Mouse (Mus musculus): ENCODE measurements around the gene Trim14.

Gene Trim14

DNA sequence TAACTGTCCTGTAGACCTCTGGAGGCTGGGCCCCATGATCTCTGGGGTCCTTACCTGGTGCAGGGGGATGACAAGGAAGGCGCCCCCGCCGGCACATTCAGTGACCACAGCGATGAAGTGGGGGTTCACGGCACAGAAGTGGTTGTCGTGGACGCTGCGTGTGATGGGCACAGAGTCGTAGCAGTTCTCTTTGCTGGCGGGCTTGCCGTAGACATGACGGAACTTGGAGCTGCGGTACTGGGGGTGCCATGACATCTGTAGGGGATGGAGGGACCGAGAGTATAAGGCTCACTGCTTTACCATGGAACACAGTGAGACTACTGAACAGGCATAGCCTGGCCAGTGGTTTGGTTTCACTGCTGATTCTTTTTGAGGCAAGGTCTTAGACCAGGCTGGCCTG, 26.9 kb upstream of the Trim14 start:
- in situ Hi-C loops (cut with MseI, MboI): no loop called here

GRCm38 (mm10) chr4:46562037-46562436, 26.1 kb upstream of the Trim14 start:
- in situ Hi-C loops (cut with MseI, MboI): no loop called here

DNA sequence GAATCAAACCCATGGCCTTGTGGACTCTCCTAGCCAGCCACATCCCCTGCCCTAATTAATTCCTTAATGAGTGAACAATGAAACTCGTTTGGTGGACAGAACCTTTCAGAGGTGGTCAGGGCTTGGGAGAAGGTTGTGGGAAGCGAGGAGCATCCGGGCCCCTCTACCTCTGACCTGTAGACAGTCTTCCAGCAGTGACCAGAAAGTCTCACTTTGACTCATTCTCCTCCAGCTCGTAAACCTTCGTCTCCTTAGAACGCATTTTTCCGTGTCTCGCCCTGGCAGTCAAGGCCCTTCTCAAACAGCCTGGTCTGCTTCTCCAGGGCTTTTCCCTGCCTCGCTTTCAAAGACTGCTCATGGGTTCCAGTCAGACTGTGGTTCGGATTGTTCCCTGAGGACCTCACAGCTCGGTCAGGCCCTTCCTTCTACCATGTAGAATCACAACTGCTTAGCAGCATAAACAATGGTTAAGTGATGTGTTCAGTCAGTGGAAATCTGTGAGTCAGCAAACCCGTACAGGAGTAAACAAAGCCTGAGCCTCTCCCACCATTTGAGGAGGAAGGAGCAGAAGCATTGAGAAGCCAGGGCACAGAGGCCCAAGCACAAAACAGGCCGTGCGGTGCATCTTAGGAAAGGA, 24.2 kb upstream of the Trim14 start:
- in situ Hi-C loops (cut with MseI, MboI): no loop called here

DNA sequence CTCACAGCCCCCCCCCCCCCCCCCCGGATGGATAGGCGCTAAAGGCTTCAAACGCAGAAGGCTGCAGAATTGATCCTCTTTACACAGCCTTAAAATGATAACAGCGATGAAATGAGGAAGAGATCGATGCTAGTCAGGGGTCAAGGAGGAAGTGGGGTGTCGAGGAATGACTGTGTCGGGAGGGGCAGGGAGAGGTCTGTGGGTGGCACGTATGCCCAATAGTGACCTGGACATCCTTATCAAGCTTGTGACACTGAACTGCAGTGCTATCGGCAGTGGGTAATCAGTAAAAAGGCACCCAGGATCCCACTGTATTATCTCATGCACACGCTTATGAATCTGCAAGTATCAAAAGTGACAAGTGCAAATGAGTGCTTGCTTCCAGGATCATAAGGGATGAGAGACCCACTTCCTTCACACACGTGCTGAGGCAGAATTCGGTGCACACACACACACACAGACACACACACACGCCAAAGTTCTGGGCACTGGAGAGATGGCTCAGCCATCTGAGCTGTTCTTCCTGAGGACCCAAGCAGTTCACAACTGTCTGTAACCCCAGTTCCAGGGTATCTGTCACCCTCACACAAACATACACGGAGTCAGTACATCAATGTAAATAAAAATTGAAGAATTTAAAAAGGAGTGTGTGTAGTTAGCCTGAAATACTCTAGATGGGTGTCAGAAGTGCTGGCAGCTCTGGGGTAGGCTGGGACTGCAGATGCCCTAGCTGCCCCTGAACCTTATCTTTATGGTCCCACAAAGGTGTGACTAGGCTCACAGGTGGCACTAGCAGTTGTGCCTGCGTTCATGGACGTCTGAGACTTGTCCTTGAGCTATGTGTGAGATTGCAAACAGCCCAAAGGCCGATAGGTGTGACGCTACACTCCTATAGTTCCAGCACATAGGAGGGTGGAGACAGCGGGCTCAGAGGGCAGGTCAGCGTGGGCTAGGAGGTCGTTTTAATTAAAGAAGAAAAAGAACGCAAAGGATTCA, 23.0 kb upstream of the Trim14 start:
- in situ Hi-C loops (cut with MseI, MboI): no loop called here

DNA sequence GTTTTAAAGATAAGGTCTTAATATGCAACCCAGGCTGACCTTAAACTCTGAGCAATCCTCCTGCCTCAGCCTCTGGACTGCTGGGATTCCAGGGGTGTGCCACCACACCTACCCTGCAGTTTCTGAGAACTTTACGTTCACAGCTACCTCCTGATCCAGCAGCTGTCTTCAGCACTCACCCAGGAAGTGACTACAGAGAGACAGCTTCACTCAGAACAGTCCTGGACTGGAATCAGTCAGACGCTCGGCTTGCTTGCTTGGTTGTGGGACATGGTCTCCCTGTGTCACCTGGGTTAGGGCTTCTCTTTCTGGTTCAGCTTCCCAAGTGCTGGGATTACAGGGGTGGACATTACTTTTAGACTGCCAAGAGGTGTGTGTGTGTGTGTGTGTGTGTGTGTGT, 21.0 kb upstream of the Trim14 start:
- in situ Hi-C loops (cut with MseI, MboI): no loop called here

GRCm38 (mm10) chr4:46555762-46556161, 19.8 kb upstream of the Trim14 start:
- in situ Hi-C loops (cut with MseI, MboI): no loop called here

DNA sequence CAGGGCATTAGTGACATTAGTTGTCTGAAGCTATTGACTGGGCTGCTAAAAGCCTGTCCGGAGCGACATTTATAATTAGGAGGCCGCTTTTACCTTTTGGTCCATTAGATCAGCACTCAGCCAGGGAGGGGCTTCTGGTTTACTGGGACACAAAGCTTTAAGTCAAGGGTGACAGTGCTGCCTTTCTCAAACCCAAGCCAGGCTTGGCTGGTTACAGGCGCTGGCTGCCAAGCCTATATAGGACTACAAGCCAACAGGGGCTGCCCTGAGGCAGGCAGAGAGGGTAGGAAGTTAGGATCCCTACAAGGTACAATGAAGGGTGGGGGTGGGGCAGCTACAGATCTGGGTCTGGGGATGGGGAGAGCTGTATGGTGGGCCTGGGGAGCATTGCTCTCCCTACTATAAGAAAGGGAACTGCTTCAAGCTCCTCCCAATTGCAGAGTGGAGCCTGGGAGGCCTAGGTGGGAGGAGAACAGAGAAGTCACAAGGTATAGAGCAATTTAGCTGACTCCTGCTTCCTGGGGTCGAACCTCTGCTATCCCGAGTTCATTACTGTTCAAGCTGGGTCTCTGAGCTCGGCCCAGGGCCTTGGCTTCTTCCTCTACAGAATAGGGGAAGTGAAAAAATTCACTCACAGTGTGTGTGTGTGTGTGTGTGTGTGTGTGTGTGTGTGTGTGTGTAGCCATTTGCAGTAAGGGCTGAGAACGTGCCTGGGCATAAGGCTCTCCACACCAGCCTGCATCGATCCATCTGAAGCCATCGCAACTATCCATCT, 18.5 kb upstream of the Trim14 start:
- in situ Hi-C loops (cut with MseI, MboI): no loop called here

GRCm38 (mm10) chr4:46553864-46554263, 17.9 kb upstream of the Trim14 start:
- in situ Hi-C loops (cut with MseI, MboI): no loop called here

DNA sequence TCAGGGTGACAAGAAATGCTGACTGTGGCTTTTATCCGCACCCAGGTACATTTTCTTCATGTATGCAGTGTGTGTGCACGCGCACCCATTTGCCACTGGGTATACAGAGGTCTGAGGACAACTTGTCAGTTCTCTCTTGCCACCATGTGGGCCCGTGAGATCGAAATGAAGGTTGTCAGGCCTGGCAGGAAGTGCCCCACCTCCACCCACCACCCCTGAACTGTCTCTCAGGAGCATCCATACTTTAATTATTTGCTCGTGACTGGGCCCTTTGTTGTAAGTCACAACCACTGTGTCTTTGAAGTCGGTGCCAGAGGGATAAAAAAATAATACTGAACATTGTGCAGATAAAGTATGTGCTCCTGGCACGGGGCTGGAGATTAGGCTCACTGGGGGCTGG, 14.5 kb upstream of the Trim14 start:
- in situ Hi-C loops (cut with MseI, MboI): no loop called here

DNA sequence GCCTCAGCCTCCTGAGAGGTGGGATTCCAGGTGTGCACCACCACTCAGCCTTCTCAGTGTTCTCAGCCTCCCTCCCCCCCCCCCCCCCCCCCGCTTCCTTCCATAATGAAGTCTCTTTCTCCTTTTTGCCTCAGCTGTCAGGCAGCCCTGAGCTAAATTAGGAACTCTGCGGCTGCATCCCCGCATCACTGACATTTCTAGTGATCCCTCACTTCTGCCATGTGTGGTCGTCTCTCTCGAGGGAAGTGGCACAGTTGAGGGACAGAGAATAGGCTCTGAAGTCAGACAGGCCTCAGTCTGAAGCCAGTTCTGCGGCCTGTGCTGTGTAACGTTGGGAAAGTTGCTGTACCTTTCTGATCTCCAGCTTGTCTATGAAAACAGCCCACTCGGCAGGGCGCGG, 14.0 kb upstream of the Trim14 start:
- in situ Hi-C loops (cut with MseI, MboI): loop anchor here (5.0 to 10.0 kb wide), 2 partner anchors 52 to 105 kb away; partner anchors contain the start of genes Coro2a (in 1 of the 2) and Tbc1d2 (in 1 of the 2)

DNA sequence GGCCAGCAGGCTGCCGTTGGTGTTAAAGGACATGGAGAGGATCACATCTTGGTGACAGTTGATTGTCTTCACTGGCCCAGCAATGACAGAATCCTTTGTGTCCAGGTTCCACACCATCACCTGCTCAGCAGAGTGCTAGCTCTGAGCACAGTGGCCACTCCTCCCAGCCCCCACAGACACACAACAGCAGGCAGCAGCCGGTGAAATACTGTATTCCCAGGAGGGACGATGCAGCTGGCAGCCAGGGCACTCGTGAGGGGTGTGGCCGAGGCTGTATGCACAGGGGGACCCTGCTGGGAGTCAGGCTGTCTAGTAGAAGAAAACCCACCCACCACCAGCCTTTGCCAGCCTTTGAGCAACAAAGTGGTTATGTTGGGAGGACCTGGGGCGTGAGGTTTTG, 10.8 kb upstream of the Trim14 start:
- in situ Hi-C loops (cut with MseI, MboI): loop anchor here (5.0 to 10.0 kb wide), 2 partner anchors 56 to 108 kb away; partner anchors contain the start of genes Coro2a (in 1 of the 2) and Tbc1d2 (in 1 of the 2)

DNA sequence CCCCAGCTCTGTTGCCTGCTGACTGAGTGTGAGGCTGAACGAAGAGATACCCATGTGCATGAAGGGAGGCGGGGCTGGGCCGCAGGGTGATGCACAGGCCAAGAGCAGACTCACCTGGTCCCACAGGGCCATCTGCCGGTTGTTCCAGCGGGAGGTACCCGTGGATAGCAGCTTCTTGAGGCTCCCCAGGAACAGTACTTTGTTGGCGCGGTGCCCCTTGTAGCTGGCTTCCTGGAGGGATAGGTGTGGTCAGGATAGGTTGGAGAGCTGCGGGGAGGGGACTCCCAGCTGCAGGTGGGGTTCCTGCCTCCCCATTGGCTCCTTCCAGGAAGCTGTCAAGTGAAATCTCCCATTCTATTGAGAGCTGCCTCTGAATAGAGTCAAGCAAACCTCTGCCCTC, 9.6 kb upstream of the Trim14 start:
- in situ Hi-C loops (cut with MseI, MboI): loop anchor here (5.0 to 10.0 kb wide), 2 partner anchors 57 to 109 kb away; partner anchors contain the start of genes Coro2a (in 1 of the 2) and Tbc1d2 (in 1 of the 2)

DNA sequence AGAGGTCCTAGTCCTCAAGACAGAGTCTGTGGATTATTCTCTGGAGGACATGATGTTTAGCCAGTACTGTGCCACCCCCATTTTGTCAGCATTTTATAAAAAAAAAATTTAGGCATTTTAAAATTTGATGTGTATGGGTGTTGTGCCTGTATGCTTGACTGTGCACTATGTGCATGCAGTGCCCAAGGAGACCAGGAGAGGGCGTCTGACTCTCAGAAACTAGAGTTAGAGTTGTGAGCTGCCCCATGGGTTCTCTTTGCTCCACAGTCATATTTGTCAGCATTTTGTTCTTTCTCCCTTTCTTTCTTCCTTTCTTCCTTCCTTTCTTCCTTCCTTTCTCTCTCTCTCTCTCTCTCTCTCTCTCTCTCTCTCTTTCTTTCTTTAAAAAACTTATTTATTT, 8.4 kb upstream of the Trim14 start:
- in situ Hi-C loops (cut with MseI, MboI): loop anchor here in 1 of 2 experiments (10.0 kb wide), 1 partner anchor 110 kb away; the partner anchor contains the start of gene Tbc1d2

GRCm38 (mm10) chr4:46543366-46544050, 7.6 kb upstream of the Trim14 start:
- in situ Hi-C loops (cut with MseI, MboI): loop anchor here in 1 of 2 experiments (10.0 kb wide), 1 partner anchor 111 kb away; the partner anchor contains the start of gene Tbc1d2

GRCm38 (mm10) chr4:46541707-46542106, 5.8 kb upstream of the Trim14 start:
- in situ Hi-C loops (cut with MseI, MboI): loop anchor here in 1 of 2 experiments (10.0 kb wide), 1 partner anchor 113 kb away; the partner anchor contains the start of gene Tbc1d2

GRCm38 (mm10) chr4:46539167-46539566, 3.2 kb upstream of the Trim14 start:
- in situ Hi-C loops (cut with MseI, MboI): no loop called here

DNA sequence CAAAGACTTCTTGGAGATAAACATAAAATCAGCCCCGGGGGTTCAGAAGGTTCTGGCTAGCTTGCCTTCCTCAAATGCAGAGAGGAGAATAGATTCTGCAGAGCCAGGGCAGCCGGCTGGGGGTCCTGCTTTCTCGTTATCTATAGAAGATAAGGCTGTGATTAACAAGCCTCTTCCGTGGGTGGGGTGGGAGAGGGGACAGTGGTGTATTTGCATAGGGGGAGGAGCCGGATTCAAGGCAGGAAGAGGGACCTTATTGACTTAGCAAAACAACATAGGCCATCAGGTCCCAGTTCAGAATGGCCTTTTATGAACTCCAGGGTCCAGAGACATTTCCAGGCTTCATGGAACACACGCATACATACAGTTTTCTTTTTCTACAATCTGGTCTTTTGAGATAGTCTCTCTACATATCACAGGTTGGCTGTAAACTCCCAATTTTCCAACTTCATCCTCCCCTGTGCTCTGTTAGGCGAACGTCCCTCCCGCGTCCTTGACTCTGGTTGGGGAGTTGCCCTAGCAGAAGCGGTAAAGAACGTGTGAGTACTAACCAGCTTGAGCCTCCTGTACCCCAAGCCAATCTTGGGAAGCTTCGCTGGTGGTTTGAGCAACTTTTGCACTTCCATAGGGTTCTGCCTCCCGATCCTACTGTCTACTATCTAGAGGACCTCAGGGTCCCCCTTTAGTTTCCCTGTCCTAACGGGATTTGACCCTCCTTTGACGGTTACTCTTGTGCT, 679 bp downstream of the Trim14 start:
- in situ Hi-C loops (cut with MseI, MboI): no loop called here

GRCm38 (mm10) chr4:46533934-46534720, 1.8 kb downstream of the Trim14 start:
- in situ Hi-C loops (cut with MseI, MboI): no loop called here

- in situ Hi-C loops (cut with MseI, MboI): no loop called here
Measured at GRCm38 (mm10) chr4:46532926-46533325, 3.0 kb downstream of the Trim14 start.
